Mouse (Mus musculus) kidney, adult 8-10 months (tissue): ENCODE measurements at regions not wholly inside any gene's neighbourhood (a gene's known extent, or its start where the extent isn't known, plus 50 kb on each side); places are given as distances from the start of the nearest gene placed in this dataset.

Source experiments
- DNase-seq, 2 experiments: peaks; one replicate each; pipeline ENCODE4 v3.0.0; 2022

- DNase-seq: no peak
Observed at GRCm38 (mm10) chr13:80798863-80799817, 84.0 kb upstream of the Arrdc3 start.

DNA sequence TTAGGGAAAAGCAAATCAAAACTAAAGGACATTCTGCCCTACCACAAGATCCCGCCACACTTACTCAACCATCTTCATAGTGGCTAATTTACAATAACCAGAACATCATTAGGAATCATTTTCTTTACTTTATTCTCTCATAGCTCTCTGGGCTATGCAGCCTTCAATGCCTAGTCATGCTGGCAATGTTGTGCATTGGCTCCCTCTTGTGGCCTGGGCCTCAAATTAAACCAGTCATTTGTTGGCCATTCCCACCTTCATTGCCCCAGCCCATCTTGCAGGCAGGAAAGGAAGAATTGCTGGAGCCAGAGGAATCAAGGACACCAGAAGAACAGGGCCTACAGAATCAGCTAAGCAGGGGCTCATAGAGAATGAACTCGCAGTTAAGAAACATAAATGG is 77.0 kb upstream of the Arrdc3 start:
- peak in 1 of 2 experiments; percentile 8 for DNase-seq

GRCm38 (mm10) chr13:80827037-80827471 is 56.1 kb upstream of the Arrdc3 start:
- DNase-seq: no peak
